Mouse (Mus musculus): ENCODE data around the gene Cilp. TPM values are rescaled to one million over a fixed set of nuclear protein-coding genes. Genes with fewer than 3 reads are reported as not detected.

The Cilp gene
- polyA plus RNA-seq, 1 experiment from 2014 or later = 1.1 TPM

Other genes with a start within 250 kb of the Cilp start
- 85.2 and 88.5 TPM in 2 replicates for gene Hacd3, start 243.5 kb upstream of the Cilp start, polyA plus RNA-seq (2015; fragmentation: Nextera tagmentation; extraction: Ambion mirVana)
- 35.2 and 37.3 TPM in 2 replicates for gene Dpp8, start 232.8 kb upstream of the Cilp start, polyA plus RNA-seq (2015; fragmentation: Nextera tagmentation; extraction: Ambion mirVana)
- 11.8 and 13.5 TPM in 2 replicates for gene Igdcc4, start 163.7 kb upstream of the Cilp start, polyA plus RNA-seq (2015; fragmentation: Nextera tagmentation; extraction: Ambion mirVana)
- gene Igdcc3, start 124.0 kb upstream of the Cilp start, polyA plus RNA-seq (2015; fragmentation: Nextera tagmentation; extraction: Ambion mirVana) = 3.5 and 4.2 TPM in 2 replicates
- 7.9 and 8.1 TPM in 2 replicates for gene Parp16, start 69.8 kb upstream of the Cilp start, polyA plus RNA-seq (2015; fragmentation: Nextera tagmentation; extraction: Ambion mirVana)
- gene Clpx, start 29.1 kb downstream of the Cilp start, polyA plus RNA-seq (2015; fragmentation: Nextera tagmentation; extraction: Ambion mirVana) = 50.6 and 53.5 TPM in 2 replicates
- gene Pdcd7, start 80.9 kb downstream of the Cilp start, polyA plus RNA-seq (2015; fragmentation: Nextera tagmentation; extraction: Ambion mirVana) = 9.2 and 9.8 TPM in 2 replicates
- gene Ubap1l, start 95.9 kb downstream of the Cilp start, polyA plus RNA-seq (2015; fragmentation: Nextera tagmentation; extraction: Ambion mirVana) = 0.14 and 0.31 TPM in 2 replicates
- 2.2 TPM in 2 replicates for gene Kbtbd13, start 126.5 kb downstream of the Cilp start, polyA plus RNA-seq (2015; fragmentation: Nextera tagmentation; extraction: Ambion mirVana)
- gene Rasl12, start 133.3 kb downstream of the Cilp start, polyA plus RNA-seq (2015; fragmentation: Nextera tagmentation; extraction: Ambion mirVana) = 13.4 and 16.1 TPM in 2 replicates
- 3.1 and 4.3 TPM in 2 replicates for gene Slc51b, start 157.8 kb downstream of the Cilp start, polyA plus RNA-seq (2015; fragmentation: Nextera tagmentation; extraction: Ambion mirVana)
- 21.1 and 25.3 TPM in 2 replicates for gene Mtfmt, start 170.6 kb downstream of the Cilp start, polyA plus RNA-seq (2015; fragmentation: Nextera tagmentation; extraction: Ambion mirVana)
- gene Spg21, start 195.8 kb downstream of the Cilp start, polyA plus RNA-seq (2015; fragmentation: Nextera tagmentation; extraction: Ambion mirVana) = 111 and 126 TPM in 2 replicates

Data from kidney, embryonic 15.5 days (tissue).